ENCODE assay signal across 24 mouse cellular contexts in the genomic region with DNA sequence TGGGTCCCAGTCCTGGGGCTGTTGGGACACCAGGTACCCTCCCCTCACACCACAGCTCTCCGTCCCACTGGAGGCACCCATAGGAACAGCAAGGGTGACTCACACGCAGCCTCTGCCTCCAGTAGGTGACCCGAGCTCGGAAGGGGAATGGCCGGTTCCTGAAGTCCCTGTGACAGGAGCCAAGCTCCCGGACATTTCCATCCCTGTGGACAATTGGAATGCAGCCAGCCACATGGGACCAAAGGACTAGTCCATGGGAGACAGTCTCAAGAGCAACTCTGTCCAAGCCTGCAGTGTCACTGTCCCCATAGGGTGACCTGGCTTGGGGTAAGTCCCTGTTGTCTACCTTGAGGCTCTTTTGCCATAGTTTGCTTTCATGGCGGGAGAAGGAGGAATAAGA. TPM values are rescaled to one million over a fixed set of nuclear protein-coding genes. Genes with fewer than 3 reads are reported as not detected.
DNase-seq lines count a peak whose midpoint lies in the region; TF ChIP-seq lines count a peak whose summit lies in the region.
"Had no signal": no experiment of that assay in that cellular context is flagged by ENCODE, and none has a peak within 500 bp of the region (broad histone marks: within the 10 kb centered on the region; RNA-seq: fewer than 3 reads in every experiment).

No protein-coding gene starts in this region.

- intact Hi-C loops in heart, postnatal 14 days (cut with DNase I): no loop called here
- intact Hi-C loops in heart, adult 2 months (cut with DNase I): no loop called here

- peaks cover 2% of the 10 kb centered on the region; the same call in 1 of the 2 replicates for H3K4me1 ChIP-seq in heart, adult 2 months (ENCODE audit: control insufficient read depth, insufficient read depth, low read length)
- H3K4me1 ChIP-seq: embryonic facial prominence, embryonic 12.5 days had no signal

- TF ChIP-seq POLR2A in heart, adult 2 months (IDR thresholded peaks at IDR 0.05; ENCODE audit: insufficient read depth, low read depth, low read length): no peak

- H3K27ac ChIP-seq in heart, adult 2 months: no peak overlapping the region
- H3K27ac ChIP-seq: embryonic facial prominence, embryonic 10.5 days; embryonic facial prominence, embryonic 12.5 days; forebrain, embryonic 13.5 days had no signal

- 48% methylated on average over 7 of the region's 7 CpGs for WGBS in heart, adult 2 months

- peak; percentile 91 for DNase-seq in heart, adult 11 months
- no peak for DNase-seq in heart, postnatal 14 days
- peak; percentile 49 for DNase-seq in heart, postnatal 4 days
- DNase-seq in heart, adult 2 months: no peak
- peak; percentile 40 to 65 for DNase-seq in kidney, postnatal 25 days
- DNase-seq in kidney, adult 18-20 months: no peak
- DNase-seq in gonadal fat pad, adult 2 months (ENCODE audit: low read depth): peak; percentile 26
- no peak for DNase-seq in right cerebral cortex, adult 18-20 months
- DNase-seq: adrenal gland, adult 8-10 months; adrenal gland, postnatal 14 days; cerebellum, adult 11-12 months; cerebellum, adult 9-10 months had no signal

- H3K4me3 ChIP-seq in heart, adult 2 months: no peak overlapping the region
- H3K4me3 ChIP-seq: embryonic facial prominence, embryonic 10.5 days; embryonic facial prominence, embryonic 12.5 days; forebrain, embryonic 13.5 days had no signal

- H3K79me2 ChIP-seq in heart, adult 2 months (replicated peaks; ENCODE audit: control insufficient read depth, insufficient read depth, low read length): no peaks in the 10 kb centered on the region

- H3K27me3 ChIP-seq in heart, adult 2 months (ENCODE audit: control insufficient read depth, insufficient read depth, low read length): no peaks in the 10 kb centered on the region
- H3K27me3 ChIP-seq: embryonic facial prominence, embryonic 12.5 days; forebrain, embryonic 13.5 days had no signal

- no peak overlapping the region for H3K9ac ChIP-seq in heart, adult 2 months (ENCODE audit: low read depth, low read length)
- H3K9ac ChIP-seq: embryonic facial prominence, embryonic 12.5 days; forebrain, embryonic 13.5 days had no signal

- no peak for TF ChIP-seq EP300 in heart, adult 2 months (IDR thresholded peaks at IDR 0.05; ENCODE audit: insufficient read depth, low read depth, low read length)

- no peak for TF ChIP-seq CTCF in heart, adult 2 months (IDR thresholded peaks at IDR 0.05)

- H3K36me3 ChIP-seq in heart, adult 2 months (ENCODE audit: control insufficient read depth, insufficient read depth, low read length): no peaks in the 10 kb centered on the region
- H3K36me3 ChIP-seq: embryonic facial prominence, embryonic 10.5 days; embryonic facial prominence, embryonic 12.5 days had no signal

RNA-seq across cellular contexts. Expression of gene Lman1l, which starts 6.6 kb away (rescaled TPM):
- not detected for total RNA-seq in heart, postnatal 14 days (2021)
- total RNA-seq in heart, postnatal 4 days (2021): not detected
- not detected for total RNA-seq in heart, adult 2 months (2021)
- 0.20 TPM in 1 of 2 replicates, not detected in the other for polyA plus RNA-seq in heart, adult 2 months (2012; rRNA removed)
- not detected in 2 replicates for polyA plus RNA-seq in gonadal fat pad, adult 2 months (2012; rRNA removed)
- total RNA-seq: adrenal gland, adult 18-20 months; adrenal gland, adult 8-10 months; adrenal gland, postnatal 14 days; adrenal gland, postnatal 36 days had no signal
- polyA plus RNA-seq: cerebellum, adult 2 months; cortical plate, adult 2 months; embryonic facial prominence, embryonic 10.5 days; embryonic facial prominence, embryonic 12.5 days; embryonic facial prominence, embryonic 14.5 days; forebrain, embryonic 11.5 days; forebrain, embryonic 13.5 days; forebrain, embryonic 16.5 days had no signal

RNA-seq across cellular contexts. Expression of gene Cplx3, which starts 7.9 kb away (rescaled TPM):
- not detected for total RNA-seq in heart, postnatal 14 days (2021)
- total RNA-seq in heart, postnatal 4 days (2021): not detected
- not detected for total RNA-seq in heart, adult 2 months (2021)
- polyA plus RNA-seq in heart, adult 2 months (2012; rRNA removed): not detected in 2 replicates
- not detected in 2 replicates for polyA plus RNA-seq in gonadal fat pad, adult 2 months (2012; rRNA removed)
- total RNA-seq: adrenal gland, adult 18-20 months; adrenal gland, adult 8-10 months; adrenal gland, postnatal 14 days; adrenal gland, postnatal 36 days; ES-E14; MEL had no signal
- polyA plus RNA-seq: embryonic facial prominence, embryonic 14.5 days; forebrain, embryonic 11.5 days; forebrain, embryonic 13.5 days; forebrain, embryonic 16.5 days had no signal

RNA-seq across cellular contexts. Expression of gene Ulk3, which starts 24.7 kb away (rescaled TPM):
- 1 to 10 TPM; 8.9 to 9.1 TPM for total RNA-seq in heart, postnatal 14 days (2021)
- total RNA-seq in heart, postnatal 4 days (2021): 10 to 100 TPM; 11.9 to 12.3 TPM
- total RNA-seq in heart, adult 2 months (2021): 1 to 10 TPM; 5.7 to 6.7 TPM
- polyA plus RNA-seq in heart, adult 2 months (2012; rRNA removed): 19.1 and 23.3 TPM in 2 replicates
- 46.2 and 47.9 TPM in 2 replicates for polyA plus RNA-seq in gonadal fat pad, adult 2 months (2012; rRNA removed)

RNA-seq across cellular contexts. Expression of gene Csk, which starts 39.5 kb away (rescaled TPM):
- 10 to 100 TPM; 26.9 to 34.1 TPM for total RNA-seq in heart, postnatal 14 days (2021)
- total RNA-seq in heart, postnatal 4 days (2021): 10 to 100 TPM; 42.1 to 47.0 TPM
- 10 to 100 TPM; 23.3 to 29.7 TPM for total RNA-seq in heart, adult 2 months (2021)
- 19.4 and 20.6 TPM in 2 replicates for polyA plus RNA-seq in heart, adult 2 months (2012; rRNA removed)
- polyA plus RNA-seq in gonadal fat pad, adult 2 months (2012; rRNA removed): 41.3 and 58.2 TPM in 2 replicates

RNA-seq across cellular contexts. Expression of gene Scamp2, which starts 53.2 kb away (rescaled TPM):
- total RNA-seq in heart, postnatal 14 days (2021): 10 to 100 TPM; 28.0 to 32.7 TPM
- total RNA-seq in heart, postnatal 4 days (2021): 10 to 100 TPM; 34.5 to 37.0 TPM
- 10 to 100 TPM; 25.7 to 26.7 TPM for total RNA-seq in heart, adult 2 months (2021)
- 43.9 and 54.8 TPM in 2 replicates for polyA plus RNA-seq in heart, adult 2 months (2012; rRNA removed)
- 109 and 114 TPM in 2 replicates for polyA plus RNA-seq in gonadal fat pad, adult 2 months (2012; rRNA removed)

Comparison
In these comparisons a context has a peak if more than half of its experiments do, and no peak if none do; other contexts are left out.
1. DNase-seq: peak in heart, adult 11 months (single experiment), heart, postnatal 4 days (single experiment), kidney, postnatal 25 days (2 of 2) and gonadal fat pad, adult 2 months (single experiment); none in heart, postnatal 14 days (0 of 2), heart, adult 2 months (0 of 2), kidney, adult 18-20 months (single experiment) and right cerebral cortex, adult 18-20 months (single experiment).